Mouse (Mus musculus): ENCODE measurements around the gene Pltp.

Gene Pltp

DNA sequence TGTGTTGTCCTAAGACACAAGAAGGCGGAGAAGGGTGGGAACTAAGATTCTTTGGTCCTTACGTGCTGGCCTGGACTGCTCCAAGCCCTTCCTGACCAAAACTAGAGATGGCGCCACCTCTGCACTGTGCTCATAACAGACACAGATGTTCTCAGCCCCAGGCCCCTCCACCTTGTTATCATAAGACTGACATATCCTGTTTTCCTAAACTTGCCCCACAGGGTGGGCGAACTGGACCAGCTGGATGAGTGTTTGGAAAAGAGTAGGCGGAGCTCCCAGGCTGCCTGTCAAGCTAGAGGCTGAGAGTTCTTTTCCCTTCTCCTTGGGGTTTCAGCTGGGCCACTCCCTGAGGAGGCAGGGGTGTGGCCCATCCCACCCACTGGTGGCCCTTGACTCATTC, 39.8 kb downstream of the Pltp start:
- in situ Hi-C loops (cut with MboI; ENCODE audit: unreplicated experiment in 2 of 2): no loop called here

DNA sequence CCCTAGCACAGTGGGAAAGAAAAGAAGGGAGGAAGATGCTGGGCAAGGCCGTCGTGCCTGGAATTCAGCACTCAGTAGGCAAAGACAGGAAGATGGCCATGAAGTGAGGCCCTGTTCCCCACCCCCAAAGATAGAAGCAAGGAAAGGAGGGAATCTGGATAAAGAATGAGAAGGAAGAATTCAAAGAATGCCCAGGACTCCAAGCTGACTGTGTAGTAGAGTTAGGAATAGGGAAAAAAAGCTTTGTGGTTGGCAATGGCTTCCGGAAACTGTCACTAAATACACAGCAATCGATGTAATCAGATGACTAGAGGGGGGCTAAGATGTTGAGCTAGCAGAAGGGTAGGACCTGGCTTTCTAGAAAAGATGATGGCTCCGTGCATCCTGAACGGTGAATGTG, 40.3 kb downstream of the Pltp start:
- in situ Hi-C loops (cut with MboI; ENCODE audit: unreplicated experiment in 2 of 2): no loop called here

GRCm38 (mm10) chr2:164815821-164816220, 41.7 kb downstream of the Pltp start:
- in situ Hi-C loops (cut with MboI; ENCODE audit: unreplicated experiment in 2 of 2): no loop called here

DNA sequence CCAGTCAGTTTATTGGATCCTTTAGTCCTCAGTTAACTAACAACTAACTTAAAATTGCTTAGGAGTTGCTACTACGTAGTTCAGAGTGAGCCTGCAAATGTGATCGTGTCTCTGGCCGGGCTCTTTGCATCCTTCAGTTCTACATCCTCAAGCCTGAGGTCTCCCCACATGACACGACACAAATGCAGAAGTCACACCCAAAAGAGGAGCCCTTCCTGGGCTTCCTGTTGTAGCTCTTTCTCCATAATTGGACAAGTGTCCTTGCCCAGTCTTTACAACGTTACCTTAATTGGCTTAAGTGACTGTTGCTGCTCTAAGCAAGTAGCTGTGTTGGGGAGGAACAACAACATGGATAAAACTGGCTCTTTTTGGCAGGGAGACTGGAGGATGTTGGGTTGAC, 42.2 kb downstream of the Pltp start:
- in situ Hi-C loops (cut with MboI; ENCODE audit: unreplicated experiment in 2 of 2): no loop called here

- in situ Hi-C loops (cut with MboI; ENCODE audit: unreplicated experiment in 2 of 2): no loop called here
These were observed 44.0 kb downstream of the Pltp start for GRCm38 (mm10) chr2:164813557-164813956.

DNA sequence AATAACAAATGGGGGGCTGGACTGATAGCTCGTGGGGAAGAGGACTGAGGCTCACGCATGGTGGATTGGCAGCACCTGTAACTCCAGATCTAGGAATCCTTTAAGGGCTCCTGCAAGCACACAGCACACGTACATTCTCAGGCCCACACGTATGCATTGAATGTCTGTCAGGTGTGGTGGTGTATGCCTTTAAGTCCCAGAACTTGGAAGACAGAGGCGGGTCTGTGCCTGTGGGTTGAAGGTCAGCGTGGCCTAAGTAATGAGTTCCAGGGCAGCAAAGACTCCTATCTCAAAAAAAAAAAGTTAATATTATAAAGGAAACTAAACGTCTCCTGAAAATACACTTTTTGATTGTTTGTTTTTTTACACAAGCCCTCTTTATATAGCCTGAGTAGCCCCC, 50.9 kb downstream of the Pltp start:
- in situ Hi-C loops (cut with MboI; ENCODE audit: unreplicated experiment in 2 of 2): no loop called here

- in situ Hi-C loops (cut with MboI; ENCODE audit: unreplicated experiment in 2 of 2): no loop called here
These were observed 52.2 kb downstream of the Pltp start for GRCm38 (mm10) chr2:164805332-164805718.

DNA sequence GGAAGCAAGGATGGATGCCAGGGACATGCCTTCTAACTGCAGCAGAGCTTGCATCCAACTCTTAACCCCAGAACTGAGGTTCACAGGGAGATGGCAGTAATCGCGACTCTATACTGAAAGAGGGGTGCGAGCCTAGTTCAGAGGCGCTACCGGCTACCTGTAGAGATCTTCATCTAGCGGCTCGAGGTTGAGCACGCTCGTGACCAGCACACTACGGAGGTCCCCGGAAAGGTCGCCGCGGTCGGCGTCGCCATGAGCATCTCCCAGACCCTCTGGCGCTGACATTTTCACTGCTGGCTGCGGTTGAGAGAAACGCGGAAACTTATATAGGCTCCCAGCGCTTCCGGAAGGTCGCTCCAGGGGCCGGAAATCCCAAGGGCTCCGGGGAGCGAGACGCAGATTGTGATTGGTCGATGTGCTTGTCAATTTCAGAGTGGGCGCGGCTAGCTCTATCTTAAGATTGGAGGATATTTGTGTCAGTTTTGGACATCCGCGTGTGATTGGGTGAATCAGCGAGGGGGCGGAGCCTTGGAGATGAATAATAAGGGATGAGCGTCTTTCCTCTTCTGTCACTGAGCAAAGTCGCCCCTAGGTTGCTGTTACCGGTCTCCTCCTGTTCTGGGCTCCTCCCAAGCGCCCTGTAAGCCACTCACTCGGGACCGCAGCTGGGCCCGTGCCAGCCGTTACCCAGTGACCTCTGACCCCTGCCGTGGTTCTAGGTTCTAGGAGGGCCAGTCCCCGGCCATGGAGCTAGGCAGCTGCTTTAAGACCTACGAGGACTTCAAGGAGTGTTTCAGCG, 52.8 kb downstream of the Pltp start, which contains the start of the genes Acot8 and Zswim3:
TSS of gene Acot8 (minus strand) at position 350 of the 799 bp plus-strand sequence.
TSS of gene Zswim3 (plus strand) at position 566 of the 799 bp plus-strand sequence.
- in situ Hi-C loops (cut with MboI; ENCODE audit: unreplicated experiment in 2 of 2): no loop called here

DNA sequence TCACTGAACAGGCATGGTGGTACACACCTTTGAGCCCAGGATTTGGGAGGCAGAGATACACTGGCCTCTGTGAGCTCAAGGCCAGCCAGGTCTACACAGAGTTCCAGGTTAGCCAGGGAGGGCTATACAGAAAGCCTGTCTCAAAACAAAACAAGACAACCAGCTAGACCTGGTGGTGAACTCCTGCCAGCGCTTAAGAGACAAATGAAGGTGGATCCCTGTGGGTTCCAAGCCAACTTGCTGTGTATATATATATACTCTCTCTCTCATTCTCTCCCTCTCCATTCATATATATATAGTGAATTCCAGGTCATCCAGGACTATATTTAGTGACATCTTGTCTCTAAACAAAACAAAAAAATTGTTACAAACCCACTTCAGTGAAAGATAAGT, 53.6 kb downstream of the Pltp start:
- in situ Hi-C loops (cut with MboI; ENCODE audit: unreplicated experiment in 2 of 2): no loop called here

DNA sequence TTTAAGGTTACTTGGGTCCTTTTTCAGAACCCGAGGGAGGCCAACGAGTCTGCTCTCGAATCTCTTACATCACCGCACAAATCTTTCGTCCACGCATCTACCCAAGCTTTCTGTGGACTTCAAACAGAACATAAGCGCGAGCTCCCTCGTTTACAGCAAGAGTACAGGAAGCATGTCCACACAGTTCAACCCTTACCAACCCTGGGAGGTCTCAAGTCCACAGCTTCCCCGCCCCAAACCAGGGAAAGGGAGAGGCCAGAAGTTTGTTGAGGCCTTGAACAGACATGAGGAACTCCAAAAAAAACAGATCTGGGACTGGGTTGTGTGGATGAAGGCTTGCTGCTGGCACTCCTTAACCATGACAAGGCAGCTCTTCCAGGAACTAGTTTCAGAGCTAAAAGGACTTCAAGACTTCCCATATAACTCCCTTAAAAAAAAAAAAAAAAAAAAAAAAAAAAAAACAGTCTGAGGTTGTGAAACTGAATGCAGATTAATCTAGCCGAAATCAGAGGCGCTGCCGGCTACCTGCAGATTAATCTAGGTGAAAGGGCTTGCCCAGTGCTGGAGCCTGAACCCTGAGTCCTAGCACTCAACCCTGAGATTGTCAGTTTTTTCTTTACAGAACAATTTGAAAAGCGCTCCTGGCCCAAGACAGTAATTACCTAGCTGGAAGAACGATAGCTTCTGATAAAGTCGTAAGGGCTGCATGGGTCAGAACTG, 54.1 kb downstream of the Pltp start:
- in situ Hi-C loops (cut with MboI; ENCODE audit: unreplicated experiment in 2 of 2): no loop called here

DNA sequence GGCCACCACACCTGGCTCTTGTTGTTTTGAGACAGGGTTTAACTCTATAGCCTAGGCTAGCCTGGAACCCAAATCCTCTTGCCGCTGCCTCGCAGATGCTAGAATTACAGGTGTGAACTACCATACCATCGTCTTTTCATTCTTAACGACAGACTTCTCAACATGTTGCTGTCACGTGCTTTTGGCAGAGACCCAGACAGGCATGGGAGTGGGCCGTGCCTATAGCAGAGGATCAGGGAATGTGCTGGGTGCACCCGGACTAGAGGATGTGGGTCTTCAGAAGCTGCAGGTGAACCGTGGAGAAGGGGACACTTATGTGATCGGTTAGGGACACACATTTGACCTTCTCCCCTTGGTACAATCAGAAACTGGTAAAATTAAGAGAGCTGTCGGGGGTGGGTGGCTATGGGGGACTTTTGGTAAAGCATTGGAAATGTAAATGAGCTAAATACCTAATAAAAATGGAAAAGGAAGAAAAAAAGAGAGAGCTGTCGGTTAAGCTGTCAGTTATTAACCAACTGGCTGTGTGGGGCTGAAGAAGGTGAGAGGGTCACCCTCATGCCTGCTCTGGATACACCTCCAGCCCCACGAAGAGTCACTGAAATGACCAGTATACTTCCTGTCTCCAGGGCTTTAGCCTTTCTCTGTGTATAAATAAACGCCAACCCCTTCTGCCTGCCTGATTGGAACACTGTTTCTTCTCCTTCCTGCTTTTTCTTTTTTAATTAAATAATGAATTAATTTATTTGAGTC, 57.1 kb downstream of the Pltp start:
- in situ Hi-C loops (cut with MboI; ENCODE audit: unreplicated experiment in 2 of 2): no loop called here

- in situ Hi-C loops (cut with MboI; ENCODE audit: unreplicated experiment in 2 of 2): loop anchor here (5.0 to 25.0 kb wide), 4 partner anchors 121 to 489 kb away; partner anchors contain the start of genes Slc35c2 (in 1 of the 2) and Wfdc11 (in 1 of the 2)
These were observed 59.0 kb downstream of the Pltp start for GRCm38 (mm10) chr2:164798554-164798953.

GRCm38 (mm10) chr2:164795868-164796267, 61.6 kb downstream of the Pltp start:
- in situ Hi-C loops (cut with MboI; ENCODE audit: unreplicated experiment in 2 of 2): loop anchor here (5.0 to 25.0 kb wide), 4 partner anchors 119 to 491 kb away; partner anchors contain the start of genes Slc35c2 (in 1 of the 2) and Wfdc11 (in 1 of the 2)

DNA sequence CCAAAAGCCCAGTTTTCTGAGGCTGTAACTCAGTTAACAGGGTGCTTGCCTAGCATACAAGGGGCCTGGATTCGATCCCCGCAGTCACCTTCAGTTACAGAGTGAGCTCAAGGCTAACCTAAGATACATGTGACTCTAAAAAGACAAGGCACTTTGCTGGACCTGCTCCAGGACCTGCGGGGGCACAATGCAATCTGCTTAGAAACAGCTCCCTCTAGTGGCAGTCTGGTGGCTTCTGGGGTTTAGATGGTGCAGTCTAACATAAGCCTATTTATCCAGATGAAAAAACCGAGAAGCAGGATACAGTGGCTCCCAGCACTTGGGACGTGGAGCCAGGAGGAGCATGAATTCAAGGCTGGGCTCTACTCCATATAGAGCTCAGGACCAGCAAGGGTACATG, 63.2 kb downstream of the Pltp start:
- in situ Hi-C loops (cut with MboI; ENCODE audit: unreplicated experiment in 2 of 2): loop anchor here (5.0 to 25.0 kb wide), 4 partner anchors 119 to 493 kb away; partner anchors contain the start of genes Eppin (in 1 of the 2), Slc35c2 (in 1 of the 2) and Wfdc11 (in 1 of the 2)

- in situ Hi-C loops (cut with MboI; ENCODE audit: unreplicated experiment in 2 of 2): loop anchor here (5.0 to 25.0 kb wide), 4 partner anchors 119 to 494 kb away; partner anchors contain the start of genes Eppin (in 1 of the 2), Slc35c2 (in 1 of the 2) and Wfdc11 (in 1 of the 2)
These were observed 63.7 kb downstream of the Pltp start for GRCm38 (mm10) chr2:164793772-164794171.

GRCm38 (mm10) chr2:164793236-164793635, 64.3 kb downstream of the Pltp start:
- in situ Hi-C loops (cut with MboI; ENCODE audit: unreplicated experiment in 2 of 2): loop anchor here (5.0 to 25.0 kb wide), 4 partner anchors 118 to 494 kb away; partner anchors contain the start of genes Eppin (in 1 of the 2), Slc35c2 (in 1 of the 2) and Wfdc11 (in 1 of the 2)

DNA sequence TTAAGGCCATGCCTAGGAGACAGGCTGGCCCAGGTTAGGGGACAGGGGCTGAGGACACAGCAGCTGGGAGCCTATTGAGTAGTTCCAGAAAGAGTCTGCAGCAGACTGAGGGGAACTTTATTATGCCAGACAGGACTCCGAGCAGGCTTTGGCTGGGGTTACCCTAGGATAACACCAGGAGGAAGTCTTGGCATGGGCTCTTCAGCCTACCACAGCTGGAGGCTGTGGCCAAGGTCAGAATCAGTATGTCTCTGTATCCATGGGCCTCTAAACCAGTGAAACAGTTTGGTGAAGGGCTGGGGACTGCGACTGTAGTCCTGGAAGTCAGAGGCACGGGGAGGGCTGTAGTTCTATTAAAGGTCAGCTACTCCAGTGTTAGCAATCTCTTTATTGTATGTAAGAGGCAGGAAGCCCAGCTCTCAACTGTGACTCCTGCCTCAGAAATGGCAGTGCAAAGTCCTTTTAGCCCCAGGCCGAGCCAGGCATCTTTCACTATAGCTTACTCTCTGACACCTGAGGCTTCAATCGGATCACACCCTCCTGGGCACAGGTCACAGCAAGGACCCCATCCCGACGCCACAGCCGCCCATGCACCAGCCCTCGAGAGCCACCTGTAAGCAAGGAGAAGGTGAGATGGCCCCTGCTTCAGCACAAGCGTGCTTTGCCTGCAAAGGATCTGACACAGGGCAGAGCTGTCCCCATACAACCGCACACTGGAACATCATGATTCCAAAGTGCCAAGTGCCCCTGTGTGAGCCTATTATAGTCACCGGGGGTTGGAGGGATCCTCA, 64.9 kb downstream of the Pltp start:
- in situ Hi-C loops (cut with MboI; ENCODE audit: unreplicated experiment in 2 of 2): loop anchor here (5.0 to 25.0 kb wide), 4 partner anchors 118 to 495 kb away; partner anchors contain the start of genes Eppin (in 1 of the 2), Slc35c2 (in 1 of the 2) and Wfdc11 (in 1 of the 2)

GRCm38 (mm10) chr2:164791841-164792261, 65.7 kb downstream of the Pltp start:
- in situ Hi-C loops (cut with MboI; ENCODE audit: unreplicated experiment in 2 of 2): loop anchor here (5.0 to 25.0 kb wide), 4 partner anchors 117 to 495 kb away; partner anchors contain the start of genes Eppin (in 1 of the 2), Slc35c2 (in 1 of the 2) and Wfdc11 (in 1 of the 2)

GRCm38 (mm10) chr2:164790451-164790850, 67.1 kb downstream of the Pltp start:
- in situ Hi-C loops (cut with MboI; ENCODE audit: unreplicated experiment in 2 of 2): loop anchor here (5.0 to 25.0 kb wide), 4 partner anchors 116 to 497 kb away; partner anchors contain the start of genes Eppin (in 1 of the 2), Slc35c2 (in 1 of the 2) and Wfdc11 (in 1 of the 2)
